Mouse (Mus musculus) layer of hippocampus, postnatal 10 days (tissue): Measurements from ENCODE around the gene Rbm7. TPM values are rescaled to one million over a fixed set of nuclear protein-coding genes. Genes with fewer than 3 reads are reported as not detected.
"Not testable (repeated sequence)": the region's sequence is repeated elsewhere in the genome, so short reads cannot be mapped to it uniquely, and the experiment has no call there.

Experiments
- DNase-seq, 2 experiments: peaks; one replicate each; pipeline ENCODE4 v3.0.0; 2021; ENCODE audit warnings: low spot score in 2 of 2
- total RNA-seq, 2 experiments: library from RNA; stranded (reverse); gene quantifications; 2 replicates each; pipeline ENCODE4 v1.2.3; 2021

The Rbm7 gene
- total RNA-seq, 2 experiments from 2014 or later: 37.4 to 39.3 TPM

DNA sequence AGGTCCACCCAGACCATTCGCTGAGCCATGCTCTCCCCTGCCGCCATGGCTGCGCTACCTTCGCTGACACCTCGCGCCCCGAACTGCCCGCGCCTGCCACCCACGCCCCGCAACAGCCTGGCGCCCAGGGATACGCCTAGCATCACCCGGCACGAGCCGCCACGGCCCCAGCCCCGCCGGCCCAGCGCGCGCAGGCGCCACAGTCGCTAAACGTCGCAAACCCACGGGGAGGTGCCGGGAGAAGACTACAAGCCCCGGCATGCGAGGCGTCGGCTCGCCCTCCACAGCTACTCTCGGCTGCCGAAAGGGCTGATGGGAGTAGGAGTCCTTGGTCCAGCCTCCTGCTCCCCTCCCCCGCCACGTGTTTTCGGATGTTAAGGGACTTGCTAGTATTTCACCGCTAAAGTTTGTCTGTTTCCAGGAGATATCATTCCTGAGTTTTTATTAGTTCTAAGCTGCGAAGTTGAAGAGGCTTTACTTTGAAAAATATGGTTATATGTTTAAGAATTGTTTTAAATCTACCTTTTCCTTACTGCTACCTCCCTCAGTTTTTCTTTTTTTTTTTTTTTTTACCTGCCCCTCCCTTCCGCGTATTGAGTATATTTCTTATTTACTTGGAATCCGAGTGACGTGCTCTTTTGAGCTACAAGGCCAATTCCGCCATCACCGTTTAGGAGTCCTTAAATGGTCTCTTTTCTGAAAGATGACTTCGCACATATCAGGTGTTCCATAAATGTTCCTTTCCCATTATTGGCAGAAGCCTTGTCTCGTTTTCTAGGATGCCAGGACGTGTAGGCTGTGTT is 14.5 kb downstream of the Rbm7 start, which contains the start of gene Rexo2:
Gene Rexo2 (minus strand): TSS at position 213 of the 803 bp plus-strand sequence.
- DNase-seq: peak; percentile 93 to 95

DNA sequence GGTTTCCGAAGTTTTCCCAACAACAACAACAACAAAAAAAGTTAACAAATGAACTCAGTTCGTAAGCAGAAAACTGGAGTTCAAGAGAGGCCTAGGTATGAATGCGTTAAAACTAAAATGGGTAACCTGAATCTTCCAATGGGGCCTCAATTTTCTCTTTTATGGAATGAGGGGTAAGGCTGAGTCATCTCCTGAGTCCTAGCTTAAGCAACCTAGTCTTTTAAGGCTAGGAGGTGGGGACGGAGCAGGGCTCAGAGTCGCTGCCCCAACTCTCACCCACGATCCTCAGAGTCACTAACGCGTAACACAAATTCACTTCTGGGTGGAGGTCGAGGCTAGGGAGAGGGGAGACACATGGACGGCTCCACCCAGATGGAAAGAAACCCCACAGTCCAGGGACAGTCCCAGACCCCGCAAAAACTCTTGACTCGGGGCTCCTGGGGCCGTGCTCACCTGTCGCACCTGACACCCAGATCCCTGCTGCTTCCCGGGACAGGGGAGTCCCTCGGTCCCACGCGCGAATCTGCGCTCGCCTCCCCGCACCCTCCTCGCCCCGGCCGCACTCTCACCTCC is 15.2 kb downstream of the Rbm7 start:
- DNase-seq: no peak

DNA sequence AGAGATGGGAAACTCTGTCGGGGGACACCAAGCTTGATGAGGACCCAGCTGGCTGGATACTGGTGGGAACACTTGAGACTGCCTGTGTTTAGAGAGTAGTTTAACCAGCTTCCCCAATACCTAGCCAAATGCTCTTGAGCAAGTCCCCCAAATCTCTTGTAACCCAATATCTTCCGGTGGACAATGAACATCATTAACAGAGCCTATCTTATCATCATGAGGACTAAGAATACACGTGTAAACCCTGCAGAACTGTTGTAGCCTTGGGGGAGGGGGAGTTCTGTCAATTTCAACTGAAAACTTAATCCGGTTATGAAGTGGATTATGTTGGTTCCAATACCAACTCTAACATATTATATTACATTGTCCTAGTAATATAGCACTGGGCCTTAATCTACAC is 16.3 kb downstream of the Rbm7 start:
- no peak for DNase-seq

DNA sequence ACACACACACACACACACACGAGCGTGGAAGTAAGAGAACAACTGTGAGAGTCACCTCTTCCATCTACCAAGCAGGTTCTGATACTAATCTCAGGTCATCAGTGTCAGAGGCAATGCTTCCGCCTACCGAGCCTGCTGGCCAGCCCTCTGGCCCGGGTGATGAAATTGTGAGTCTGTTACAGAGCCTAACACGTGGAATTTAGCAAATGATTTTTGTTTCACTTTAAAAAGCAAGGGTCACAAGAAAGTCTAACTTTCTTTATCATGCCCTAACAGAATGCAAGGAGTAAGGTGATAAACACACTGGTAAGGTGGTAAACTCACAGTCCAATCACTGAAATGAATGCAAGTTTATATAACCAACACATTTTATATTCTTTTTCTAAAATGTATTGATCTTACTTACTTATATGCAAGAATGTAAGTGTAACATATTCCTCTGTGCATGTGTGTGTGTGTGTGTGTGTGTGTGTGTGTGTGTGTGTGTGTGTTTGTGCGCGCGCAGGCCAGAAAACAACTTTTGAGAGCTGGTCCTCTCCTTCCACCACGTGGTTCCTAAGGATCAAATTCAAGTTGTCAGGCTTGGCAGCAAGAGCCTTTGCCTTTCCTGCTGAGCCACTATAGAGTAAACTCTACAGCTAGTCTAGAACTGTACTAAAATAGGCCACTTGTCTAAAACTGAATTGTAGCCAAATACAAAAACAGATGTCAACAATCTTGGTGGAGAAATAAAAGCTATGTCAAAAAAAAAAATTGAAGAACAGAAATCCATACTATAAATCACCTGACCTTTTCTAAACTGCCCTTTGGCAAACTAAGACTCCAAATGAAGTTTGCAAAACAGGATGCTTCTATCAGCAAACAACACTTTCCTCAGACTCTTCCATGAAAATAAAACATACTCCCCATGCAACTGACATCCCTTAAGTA is 18.6 kb downstream of the Rbm7 start:
- DNase-seq: no peak

DNA sequence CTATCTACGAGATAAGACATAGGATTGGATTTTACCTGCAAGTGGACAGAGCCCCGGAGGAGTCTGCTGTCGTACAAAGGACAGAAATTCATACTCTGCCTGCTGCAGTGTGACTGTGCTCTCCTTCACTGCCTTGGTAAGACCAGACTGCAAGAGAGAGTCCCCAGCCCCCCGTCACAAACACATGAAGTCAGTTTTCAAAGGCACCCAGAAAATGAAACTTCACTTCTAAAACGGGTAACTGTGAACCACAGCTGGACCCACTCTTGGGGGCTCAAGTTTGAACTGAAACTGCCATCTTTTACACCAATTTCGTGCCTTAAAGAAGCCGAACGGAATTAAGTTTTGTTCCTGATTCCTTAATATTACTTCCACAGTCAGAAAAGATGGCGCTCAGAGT is 20.7 kb downstream of the Rbm7 start:
- DNase-seq: no peak

DNA sequence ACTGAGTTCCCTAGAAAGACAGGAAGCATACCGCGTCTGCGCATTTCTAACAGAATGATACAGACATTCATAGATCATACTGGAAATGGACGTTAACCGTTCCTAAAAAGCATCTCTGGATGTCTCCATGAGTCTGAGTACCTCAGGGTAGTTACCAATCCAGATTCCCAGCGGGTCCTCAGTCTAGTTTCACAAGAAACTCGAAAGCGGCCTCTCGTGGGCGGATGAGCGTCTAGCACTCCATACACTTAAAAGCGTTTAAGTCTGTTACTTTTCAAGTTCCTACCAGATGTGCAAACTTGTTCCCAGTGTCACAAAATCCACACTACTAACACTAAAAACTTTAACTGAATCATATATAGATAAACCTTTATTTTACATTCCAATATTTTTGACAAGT is 22.0 kb downstream of the Rbm7 start:
- DNase-seq: no peak

DNA sequence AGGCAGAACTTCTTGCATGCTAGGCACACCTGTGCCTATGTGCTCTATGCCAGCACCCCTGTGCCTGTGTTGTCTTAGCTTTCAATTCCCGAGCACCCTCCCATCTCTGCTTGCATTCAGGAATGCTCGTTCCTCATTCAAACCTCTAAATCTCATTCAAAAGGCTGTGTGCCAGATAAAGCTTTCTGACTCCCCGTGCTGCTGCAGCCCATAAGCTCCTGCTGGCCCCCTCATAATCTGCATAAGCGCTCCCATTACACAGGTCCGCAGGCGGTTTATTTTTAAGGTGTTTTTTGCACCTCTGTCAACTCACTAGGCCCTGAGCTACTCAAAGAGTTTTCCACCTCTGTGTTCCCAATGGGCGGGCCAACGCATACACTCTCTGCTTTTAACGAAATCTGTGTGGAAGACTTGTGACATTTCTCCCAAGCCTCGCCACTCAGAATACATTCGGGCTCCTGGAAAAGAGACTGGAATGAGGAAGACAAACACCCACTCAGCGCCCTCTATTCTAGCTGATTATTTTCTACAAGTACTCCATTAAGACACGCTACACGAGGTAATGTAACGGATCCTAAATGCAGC is 22.6 kb downstream of the Rbm7 start:
- DNase-seq: no peak

DNA sequence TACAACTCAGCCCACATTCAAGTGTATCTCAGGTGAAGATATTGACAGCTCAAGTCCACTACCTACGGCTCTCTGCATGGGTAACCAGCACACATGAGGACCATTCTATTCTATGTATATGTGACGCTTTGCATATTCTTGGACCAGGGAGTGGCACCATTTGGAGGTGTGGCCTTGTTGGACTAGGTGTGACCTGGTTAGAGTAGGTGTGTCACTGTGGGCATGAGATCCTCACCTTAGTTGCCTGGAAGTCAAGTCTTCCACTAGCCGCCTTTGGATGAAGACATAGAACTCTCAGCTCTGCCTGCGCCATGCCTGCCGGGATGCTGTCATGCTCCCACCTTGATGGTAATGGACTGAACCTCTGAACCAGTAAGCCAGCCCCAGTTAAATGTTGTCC is 27.6 kb downstream of the Rbm7 start:
- not testable (repeated sequence) for DNase-seq

DNA sequence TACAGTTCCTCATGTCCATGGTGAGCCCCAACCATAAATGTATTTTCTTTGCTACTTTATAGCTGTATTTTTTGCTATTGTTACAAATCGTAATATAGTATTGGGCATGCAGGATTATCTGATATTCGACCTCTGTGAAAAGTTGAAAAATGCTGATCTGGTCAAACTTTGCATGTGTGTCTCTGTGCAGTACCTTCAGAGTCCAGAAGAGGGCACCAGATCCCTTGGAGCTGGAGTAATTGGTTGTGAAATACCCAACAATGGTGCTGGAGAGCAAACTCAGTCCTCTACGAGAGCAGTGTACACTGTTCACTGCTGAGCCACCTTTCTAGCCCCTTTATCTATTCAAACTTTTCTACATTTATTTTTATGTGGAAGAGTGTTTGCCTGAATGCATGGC is 28.3 kb downstream of the Rbm7 start:
- DNase-seq: peak; percentile 64 to 70

DNA sequence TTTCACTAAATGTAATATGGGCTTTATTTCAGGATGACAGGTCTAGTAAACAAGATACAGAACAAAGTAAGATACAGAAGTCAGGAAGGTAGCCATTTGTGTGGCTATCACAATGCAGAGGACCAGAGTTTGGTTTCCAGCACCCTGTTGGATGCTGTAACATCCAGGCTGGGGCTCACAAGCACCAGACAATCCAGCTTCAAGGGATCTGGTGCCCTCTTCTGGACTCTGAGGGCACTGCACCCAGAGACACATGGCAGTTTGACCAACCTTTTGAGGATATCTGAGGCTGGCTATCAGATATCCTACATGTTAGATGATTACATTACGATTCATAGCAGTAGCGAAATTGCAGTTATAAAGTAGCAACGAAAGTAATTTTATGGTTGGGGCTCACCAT is 29.4 kb downstream of the Rbm7 start:
- no peak for DNase-seq

DNA sequence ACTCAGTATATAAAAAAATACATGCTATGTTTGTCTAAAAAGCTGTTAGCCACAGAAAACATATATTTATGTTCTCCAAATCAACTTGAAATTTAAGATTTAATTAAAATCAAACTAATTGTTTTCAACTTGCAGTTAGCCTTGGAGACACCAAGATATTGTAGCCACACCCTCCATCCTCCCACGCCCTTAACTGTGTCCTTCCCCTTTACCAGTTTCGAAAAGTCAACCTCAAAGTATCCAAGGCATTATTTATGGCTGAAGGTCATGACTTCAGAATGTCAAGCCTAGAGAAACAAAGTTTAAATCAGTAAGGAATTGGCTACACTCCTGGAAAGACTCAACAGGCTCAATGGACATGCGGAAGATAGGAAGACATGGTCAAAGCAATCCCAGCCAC is 33.6 kb downstream of the Rbm7 start:
- DNase-seq: no peak

DNA sequence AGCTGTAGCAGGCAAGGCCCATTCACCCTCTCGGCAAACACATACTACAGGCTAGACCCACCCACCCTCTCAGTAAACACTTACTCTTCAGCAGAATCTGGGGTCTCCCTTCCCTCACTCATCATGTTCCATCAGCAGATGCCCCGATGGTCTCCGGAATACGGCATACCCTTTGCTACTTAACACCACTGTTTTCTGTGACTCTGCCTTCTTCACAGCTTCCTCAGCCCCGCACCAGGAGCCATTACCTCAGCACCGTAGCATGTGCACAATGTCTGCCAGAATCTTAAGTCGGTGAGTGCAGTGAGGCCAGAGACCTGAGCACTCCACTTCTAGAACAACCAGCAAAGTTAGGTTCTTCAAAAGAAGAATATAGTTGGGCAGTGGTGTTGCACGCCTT is 34.4 kb downstream of the Rbm7 start:
- no peak for DNase-seq

DNA sequence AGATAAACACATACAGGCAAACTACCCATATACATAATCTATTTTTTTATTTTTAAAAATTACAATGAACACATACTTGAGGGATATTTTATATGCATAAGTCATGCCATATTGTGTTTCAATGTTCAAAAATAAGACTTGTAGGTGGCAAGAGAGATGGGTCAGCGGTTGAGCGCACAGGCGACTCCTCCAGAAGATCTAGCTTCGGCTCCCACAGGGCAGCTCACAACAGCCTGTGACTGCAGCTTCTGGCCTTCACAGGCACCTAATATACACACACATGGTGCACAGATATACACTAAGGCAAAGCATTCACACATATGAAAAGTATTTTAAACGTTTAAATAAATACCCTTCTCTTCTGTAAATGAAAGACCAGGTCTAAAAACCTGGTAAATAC is 35.7 kb downstream of the Rbm7 start:
- DNase-seq: no peak

DNA sequence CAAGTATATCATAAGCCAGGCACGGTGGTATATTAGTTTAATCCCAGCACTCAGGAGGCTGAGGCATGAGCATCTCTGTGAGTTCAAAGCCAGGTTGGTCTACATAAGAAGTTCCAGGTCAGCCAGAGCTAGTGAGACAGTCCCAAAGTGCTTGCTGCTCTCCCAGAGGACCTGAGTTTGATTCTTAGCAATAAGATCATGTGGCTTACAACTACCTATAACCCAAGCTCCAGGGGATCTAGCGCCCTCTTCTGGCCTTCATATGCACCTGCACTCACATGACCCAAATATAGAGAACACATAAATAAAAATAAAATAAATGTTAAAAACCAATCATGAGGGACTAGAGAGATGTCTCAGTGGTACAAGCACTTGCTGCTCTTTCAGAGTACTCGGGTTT is 36.2 kb downstream of the Rbm7 start:
- peak in 1 of 2 experiments; percentile 5 for DNase-seq

DNA sequence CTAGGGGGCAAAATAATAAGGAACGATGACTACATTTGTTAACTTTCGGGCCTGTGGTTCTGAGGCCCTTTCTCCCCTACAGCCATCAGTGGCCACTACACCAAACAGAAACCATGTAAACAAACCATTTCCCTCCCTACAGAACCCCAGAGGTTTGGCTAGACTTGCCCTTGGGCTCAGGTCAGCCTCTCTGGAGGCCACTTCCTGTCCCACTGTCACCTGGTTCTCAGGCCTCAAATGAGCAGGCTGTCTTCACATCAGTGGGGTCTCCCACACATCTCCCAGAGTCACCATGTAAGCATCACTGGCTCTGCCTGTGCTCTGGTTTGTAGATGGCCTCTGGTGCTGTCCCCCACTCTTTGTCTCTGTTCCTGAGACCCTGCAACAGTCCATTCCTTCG is 39.1 kb downstream of the Rbm7 start:
- peak in 1 of 2 experiments; percentile 2 for DNase-seq

DNA sequence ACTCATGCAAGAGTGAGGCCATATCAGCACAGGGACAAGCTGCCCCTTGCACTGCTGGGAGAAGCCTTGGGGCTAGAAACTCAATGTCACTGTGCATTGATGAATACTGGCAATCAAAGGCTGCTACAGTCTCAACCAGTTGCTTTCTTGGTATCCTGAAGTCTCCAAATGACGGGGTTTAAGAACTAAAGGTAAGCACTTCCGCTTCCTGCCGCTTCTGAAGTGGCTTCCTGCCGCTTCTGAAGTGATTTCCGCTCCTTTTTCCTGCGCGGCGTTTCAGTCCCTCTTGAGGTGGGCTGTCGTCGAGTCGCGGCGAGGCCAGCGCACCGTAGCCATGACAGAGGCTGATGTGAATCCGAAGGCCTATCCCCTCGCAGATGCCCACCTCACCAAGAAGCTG is 45.0 kb downstream of the Rbm7 start:
- DNase-seq: no peak

DNA sequence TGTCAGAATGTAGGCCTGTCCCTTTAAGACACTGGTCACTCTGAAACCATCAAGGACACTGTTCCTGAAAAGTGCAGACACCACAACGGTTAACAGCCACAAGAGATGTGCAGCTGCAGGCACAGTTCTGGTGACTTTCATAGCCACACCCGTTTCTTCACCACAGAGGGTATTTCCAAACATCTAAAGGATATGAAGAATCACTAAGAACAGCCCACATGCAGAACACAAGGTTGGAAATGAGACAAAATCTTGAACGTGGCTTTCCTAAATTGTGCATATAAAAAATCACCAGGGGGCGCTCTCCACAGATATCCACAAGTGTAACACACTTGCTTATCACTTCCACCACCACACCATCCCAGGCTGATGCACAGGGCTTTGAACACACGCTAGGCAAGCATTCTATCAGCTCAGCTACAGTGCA is 47.3 kb downstream of the Rbm7 start:
- peak in 1 of 2 experiments; percentile 28 for DNase-seq

DNA sequence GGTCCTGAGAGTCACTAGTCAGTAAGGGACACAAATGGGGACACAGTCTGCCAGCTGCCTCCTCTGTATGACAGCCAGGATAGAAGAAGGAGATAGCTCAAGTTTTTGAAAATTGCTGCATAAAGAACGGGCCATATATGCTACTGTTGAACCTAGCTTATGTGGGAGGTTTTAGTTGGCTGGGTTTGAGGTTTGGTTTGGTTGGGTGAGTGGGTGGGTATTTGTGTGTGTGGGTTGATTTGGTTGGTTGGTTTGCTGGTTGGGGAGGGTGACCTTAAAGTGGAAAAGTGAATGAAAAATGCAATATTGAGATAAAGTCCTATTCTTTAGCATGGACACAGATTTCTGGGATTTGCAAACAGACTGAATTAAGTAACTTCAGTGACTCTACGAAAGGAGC is 50.3 kb downstream of the Rbm7 start:
- DNase-seq: no peak

DNA sequence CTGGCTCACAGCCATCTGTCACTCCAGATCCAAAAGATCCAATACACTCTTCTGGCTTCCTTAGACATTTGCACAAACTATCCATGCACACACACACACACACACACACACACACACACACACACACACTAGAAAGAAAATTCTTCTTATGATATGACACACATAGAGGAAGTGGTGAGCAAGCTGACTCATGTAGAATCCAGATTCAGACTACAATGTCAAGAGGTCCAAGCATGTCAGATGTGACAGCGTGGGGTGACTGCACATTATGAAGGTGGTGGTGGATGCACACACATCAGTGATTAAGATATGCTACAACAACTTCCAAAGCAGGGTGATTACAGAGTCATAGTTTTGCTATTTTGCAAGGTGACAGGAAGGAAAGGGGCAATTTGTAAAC is 51.2 kb downstream of the Rbm7 start:
- no peak for DNase-seq
